Mouse (Mus musculus) kidney, postnatal 14 days (tissue): ENCODE results near the gene Flot1.

Source experiments
- DNase-seq: peaks from one replicate; pipeline ENCODE4 v3.0.0; 2022; ENCODE audit warnings: mixed read lengths

Flot1 gene

GRCm38 (mm10) chr17:35822964-35823937 lies at the start of gene Flot1:
Gene Flot1 (plus strand): TSS chr17:35823230.
- DNase-seq, result peak; percentile 93

GRCm38 (mm10) chr17:35776811-35777609 lies 46.0 kb upstream of the Flot1 start:
- DNase-seq, result peak; percentile 78

- DNase-seq, result no peak
These were observed 44.1 kb upstream of the Flot1 start for GRCm38 (mm10) chr17:35778965-35779364.

GRCm38 (mm10) chr17:35779466-35780205 lies 43.4 kb upstream of the Flot1 start:
- DNase-seq, result no peak

- no peak for DNase-seq
These were observed 42.7 kb upstream of the Flot1 start for GRCm38 (mm10) chr17:35780362-35780761.

- peak; percentile 12 for DNase-seq
These were observed 40.6 kb upstream of the Flot1 start for GRCm38 (mm10) chr17:35782398-35782797.

- DNase-seq, result peak; percentile 44
These were observed 40.1 kb upstream of the Flot1 start for GRCm38 (mm10) chr17:35782924-35783323.

- DNase-seq, result no peak
These were observed 39.1 kb upstream of the Flot1 start for GRCm38 (mm10) chr17:35783944-35784343.

GRCm38 (mm10) chr17:35785140-35785539 lies 37.9 kb upstream of the Flot1 start:
- no peak for DNase-seq

GRCm38 (mm10) chr17:35787493-35787892 lies 35.5 kb upstream of the Flot1 start:
- no peak for DNase-seq

- no peak for DNase-seq
These were observed 35.0 kb upstream of the Flot1 start for GRCm38 (mm10) chr17:35788025-35788424.

- no peak for DNase-seq
These were observed 32.1 kb upstream of the Flot1 start for GRCm38 (mm10) chr17:35790933-35791332.

GRCm38 (mm10) chr17:35792837-35793236 lies 30.2 kb upstream of the Flot1 start:
- DNase-seq, result no peak

GRCm38 (mm10) chr17:35795099-35795498 lies 27.9 kb upstream of the Flot1 start:
- no peak for DNase-seq

GRCm38 (mm10) chr17:35795656-35796055 lies 27.4 kb upstream of the Flot1 start:
- DNase-seq, result no peak

GRCm38 (mm10) chr17:35796835-35797234 lies 26.2 kb upstream of the Flot1 start:
- DNase-seq, result no peak

GRCm38 (mm10) chr17:35800905-35801304 lies 22.1 kb upstream of the Flot1 start:
- DNase-seq, result no peak

- DNase-seq, result no peak
These were observed 20.0 kb upstream of the Flot1 start for GRCm38 (mm10) chr17:35803020-35803419.

GRCm38 (mm10) chr17:35803858-35804399 lies 19.1 kb upstream of the Flot1 start:
- DNase-seq, result no peak

- peak; percentile 71 for DNase-seq
These were observed 15.0 kb upstream of the Flot1 start for GRCm38 (mm10) chr17:35808073-35808472.

GRCm38 (mm10) chr17:35809395-35809794 lies 13.6 kb upstream of the Flot1 start:
- DNase-seq, result no peak

GRCm38 (mm10) chr17:35810900-35811648 lies 12.0 kb upstream of the Flot1 start:
- no peak for DNase-seq
